Mouse (Mus musculus): ENCODE measurements around the gene Cdc37l1.

DNA sequence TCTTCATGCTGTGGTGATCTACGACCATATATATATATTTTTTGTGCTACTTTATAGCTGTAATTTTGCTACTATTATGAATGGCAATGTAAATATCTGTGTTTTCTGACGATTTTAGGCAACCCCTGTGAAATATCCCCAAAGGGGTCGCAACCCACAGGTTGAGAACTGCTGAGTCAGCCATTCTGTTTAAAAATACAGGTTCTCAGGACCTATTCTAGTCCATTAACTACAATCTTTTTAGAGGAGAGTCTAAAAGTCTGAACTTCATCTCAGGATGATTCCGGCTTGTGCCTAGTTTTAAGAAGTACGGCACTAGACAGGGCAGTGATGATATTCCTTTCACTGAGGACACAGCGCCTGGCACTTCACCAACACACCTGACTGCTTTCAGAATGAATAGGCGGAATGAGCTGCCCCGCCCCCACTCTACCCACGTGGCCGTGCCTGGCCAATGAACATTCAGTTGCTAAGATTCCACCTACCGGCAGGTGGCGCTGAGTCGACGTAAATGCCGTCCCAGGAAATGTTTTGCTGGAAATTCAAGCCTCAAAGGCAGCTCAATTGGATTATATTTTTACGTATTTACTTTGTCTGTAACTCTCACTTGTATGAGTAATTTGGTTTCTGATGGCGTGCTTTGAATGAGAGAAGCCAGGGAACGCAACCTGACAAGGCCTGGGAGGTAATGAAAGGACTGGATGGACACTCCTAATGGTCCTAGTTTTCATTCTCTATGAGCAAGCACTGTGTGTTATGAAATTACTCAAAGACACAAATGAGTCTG is 73.6 kb downstream of the Cdc37l1 start:
- TF ChIP-seq POLR2A (IDR thresholded peaks at IDR 0.05; ENCODE audit: borderline replicate concordance, control insufficient read depth, low read depth, low read length) (peak; percentile 44; the same call in 1 of the 2 replicates), CTCF (IDR thresholded peaks at IDR 0.05; ENCODE audit: control insufficient read depth, insufficient read depth, low read length) (peak; percentile 98)

All from bone marrow, adult 2 months (tissue).